Mouse (Mus musculus): Measurements from ENCODE around the gene Arl15. TPM values are rescaled to one million over a fixed set of nuclear protein-coding genes. Genes with fewer than 3 reads are reported as not detected.

The Arl15 gene
- total RNA-seq, 2 experiments from 2014 or later: 12.1 to 14.3 TPM

DNA sequence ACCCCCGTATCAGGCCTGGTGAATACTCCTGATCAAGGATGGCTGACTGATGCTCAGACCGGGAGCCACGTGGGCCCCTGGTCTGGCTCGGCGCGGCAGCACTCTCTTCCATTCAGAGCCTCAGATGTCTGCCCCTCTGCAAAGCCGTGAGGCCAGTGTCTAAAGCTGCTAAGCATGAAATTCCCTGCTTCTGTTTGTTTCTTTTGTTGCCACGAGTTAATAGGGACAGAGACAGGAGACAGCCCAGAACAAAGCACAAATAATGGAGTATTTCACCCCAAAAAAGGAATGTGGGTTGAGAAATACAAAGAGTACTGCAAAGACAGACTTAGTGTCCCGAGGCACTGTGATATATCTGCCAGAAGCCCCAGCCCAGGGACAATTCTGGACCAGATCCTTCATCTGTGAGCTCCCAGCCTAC, 120.3 kb downstream of the Arl15 start:
- ATAC-seq (ENCODE audit: poor library complexity, severe bottlenecking): no peak

DNA sequence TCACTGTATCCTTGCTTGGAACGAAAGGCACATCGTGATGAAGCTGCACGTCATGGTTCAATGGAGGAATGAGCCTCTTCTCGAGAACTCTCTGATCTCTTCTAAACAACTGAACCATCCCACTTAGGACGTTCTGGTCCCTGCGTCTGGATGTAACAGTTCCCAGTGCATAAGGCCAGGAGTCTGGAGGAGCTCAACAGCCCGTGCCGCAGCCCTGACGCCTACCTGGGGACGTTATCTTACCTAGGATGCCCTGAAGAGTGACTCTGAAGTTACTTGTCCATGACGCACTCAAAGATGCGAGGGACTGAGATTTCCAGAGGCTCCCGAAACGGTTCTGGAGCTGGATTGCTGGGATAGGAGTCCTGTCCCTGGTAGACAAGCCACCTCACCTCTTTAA, 121.4 kb downstream of the Arl15 start:
- ATAC-seq (ENCODE audit: poor library complexity, severe bottlenecking): no peak

DNA sequence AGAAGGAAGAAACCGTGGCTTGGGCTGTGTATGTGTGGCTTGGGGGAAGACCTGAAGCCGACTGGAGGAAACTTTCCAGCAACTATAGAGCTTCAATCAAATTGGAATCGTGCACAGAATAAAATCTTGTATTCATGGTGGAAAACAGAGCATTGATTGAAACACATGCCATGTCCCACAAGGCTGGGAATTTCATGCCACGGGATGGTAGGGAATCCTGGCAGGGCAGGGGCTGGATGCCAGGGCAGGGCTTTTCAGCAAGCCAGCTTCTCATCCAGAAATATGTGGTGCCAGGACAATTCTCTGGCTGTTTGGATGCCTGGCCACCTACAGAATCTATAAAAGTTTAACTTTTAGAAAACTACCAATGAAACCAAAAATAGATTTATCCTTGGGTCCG, 122.5 kb downstream of the Arl15 start:
- ATAC-seq (ENCODE audit: poor library complexity, severe bottlenecking): no peak

DNA sequence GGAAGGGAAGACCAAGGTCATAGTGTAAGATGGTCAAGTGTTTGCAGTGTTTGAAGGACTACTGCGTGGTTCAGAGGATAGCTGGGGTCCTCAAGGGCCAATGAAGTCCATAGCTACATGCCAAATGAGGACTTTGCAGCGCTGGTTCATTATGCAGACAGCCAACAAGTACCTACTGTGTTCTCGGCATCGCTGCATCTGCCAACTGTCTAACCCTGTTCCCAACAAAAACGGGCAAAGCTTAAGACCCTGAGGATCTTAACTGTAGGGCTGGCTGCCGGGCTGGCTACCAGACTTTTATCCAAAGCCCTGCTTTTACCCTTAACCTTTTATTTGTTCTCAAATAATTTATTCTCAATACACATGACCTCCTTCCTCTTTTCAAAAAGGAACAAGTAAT, 123.1 kb downstream of the Arl15 start:
- no peak for ATAC-seq (ENCODE audit: poor library complexity, severe bottlenecking)

DNA sequence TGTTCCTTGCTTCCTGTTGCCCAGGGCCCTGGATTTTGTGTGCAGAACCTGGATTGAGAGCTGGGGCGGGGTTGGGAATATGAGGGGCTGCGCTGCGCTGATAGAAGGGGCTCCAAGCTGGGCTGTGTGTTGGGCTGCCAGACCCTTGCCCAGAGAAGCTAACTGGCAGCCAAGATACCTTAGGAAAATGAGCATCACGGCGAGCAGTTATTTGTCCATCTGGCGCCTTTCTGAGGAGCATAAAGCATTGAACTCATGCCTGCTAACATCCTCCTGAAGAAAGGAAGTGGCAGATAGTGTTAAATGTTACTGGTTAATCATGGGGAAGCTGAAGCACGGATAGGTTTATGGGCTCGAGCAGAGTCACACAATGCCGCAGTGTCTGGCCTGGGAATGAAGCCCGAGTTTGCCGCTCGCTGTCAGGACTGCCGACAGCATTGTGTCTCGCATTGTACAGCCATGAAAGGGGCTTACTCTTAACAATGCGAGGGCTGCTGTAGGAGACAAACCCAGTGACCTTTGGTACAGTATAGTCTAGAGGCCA, 123.6 kb downstream of the Arl15 start:
- no peak for ATAC-seq (ENCODE audit: poor library complexity, severe bottlenecking)

DNA sequence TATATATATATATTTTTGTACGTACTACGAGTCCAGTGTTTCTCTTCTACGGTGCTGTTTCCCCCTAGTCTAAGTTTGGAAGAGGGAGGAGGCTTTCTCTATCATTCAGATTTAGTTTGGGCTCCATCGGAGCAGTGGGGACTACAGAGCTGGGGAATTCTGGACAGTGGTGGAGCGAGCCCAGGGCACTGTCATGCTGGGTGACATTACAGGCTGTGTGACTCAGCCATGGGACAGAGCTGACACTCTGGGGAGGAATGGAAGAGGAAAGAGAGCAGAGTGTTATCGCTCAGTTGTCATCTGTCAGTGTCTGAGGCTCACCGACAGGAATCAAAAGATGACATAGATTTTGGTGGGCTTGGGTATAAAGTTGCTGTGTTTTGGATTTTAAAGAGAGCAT, 124.4 kb downstream of the Arl15 start:
- ATAC-seq (ENCODE audit: poor library complexity, severe bottlenecking): no peak

DNA sequence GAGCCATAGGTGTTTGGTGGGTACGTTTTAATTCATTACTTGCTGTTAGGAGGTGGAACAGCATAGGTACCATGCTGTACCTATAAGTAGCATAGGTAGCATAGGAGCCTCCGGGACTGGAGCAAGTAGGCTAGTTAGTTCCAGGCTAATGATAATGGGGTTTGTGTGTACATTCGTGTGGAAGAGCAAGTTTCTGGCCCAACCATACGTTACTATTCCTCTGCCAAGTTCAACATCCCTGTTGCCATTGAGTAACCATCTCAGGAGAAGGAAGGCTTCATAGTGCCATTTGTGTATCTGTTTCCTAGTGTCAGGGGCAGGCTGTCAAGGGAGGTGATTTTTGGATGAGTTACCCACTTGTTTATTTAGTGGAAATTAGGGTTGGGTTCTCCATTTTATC, 141.4 kb downstream of the Arl15 start:
- no peak for ATAC-seq (ENCODE audit: poor library complexity, severe bottlenecking)

DNA sequence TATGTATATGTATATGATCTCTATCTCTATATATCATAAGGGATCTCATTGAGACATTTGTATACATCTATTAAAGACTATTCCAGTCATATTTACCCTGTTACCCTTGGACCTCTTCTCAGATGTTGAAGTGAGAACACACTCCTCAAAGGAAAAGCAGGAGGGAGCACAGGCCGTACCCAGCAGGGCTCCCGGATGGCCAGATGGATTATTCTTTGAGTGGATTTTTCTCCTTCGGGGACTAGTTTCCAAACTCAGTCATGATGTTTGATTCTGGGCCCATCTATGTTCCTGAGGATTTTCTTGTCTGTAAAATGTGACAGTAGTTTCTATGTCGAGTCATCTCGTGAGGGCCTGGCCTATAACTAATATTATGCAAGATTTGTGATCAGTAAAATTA, 142.9 kb downstream of the Arl15 start:
- ATAC-seq (ENCODE audit: poor library complexity, severe bottlenecking): no peak

DNA sequence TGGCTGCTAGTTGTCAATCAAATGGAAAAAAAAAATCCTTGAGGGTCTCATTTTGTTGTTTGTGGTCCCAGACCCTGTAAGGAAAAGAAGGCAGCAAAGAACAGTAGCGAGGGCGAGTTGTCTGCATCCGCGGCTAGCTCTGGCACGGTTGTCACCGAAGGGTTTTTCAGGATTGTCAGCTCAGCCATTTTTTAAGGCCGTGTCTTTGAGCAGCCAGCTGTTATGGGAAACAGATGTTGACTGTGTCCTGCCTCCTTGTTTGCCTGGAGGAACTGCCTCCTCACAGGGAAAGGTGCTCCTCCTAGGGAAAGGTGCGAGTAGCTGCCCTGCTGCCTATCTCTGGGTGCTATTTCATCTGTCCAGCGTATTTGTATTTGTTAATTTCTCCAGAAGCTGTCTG, 144.3 kb downstream of the Arl15 start:
- no peak for ATAC-seq (ENCODE audit: poor library complexity, severe bottlenecking)

DNA sequence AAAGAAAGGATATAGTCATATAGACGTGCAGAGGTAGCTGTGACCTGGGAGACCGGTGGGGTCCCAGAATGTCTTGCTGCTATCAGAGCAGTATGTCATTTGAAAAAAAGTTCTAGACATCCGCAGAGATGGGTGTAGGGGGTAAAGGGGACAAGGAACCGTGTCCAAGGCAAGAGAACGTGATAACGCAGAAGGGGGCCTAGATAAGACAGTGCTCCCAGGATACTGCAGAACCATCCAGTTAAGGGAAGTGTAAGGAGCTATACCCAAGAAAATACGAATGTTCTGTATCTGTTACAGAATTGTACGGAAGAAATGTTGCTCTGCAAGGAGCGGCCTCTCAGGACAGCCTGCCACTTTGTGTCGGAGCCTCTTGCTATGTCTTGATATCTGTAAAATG, 144.8 kb downstream of the Arl15 start:
- no peak for ATAC-seq (ENCODE audit: poor library complexity, severe bottlenecking)

DNA sequence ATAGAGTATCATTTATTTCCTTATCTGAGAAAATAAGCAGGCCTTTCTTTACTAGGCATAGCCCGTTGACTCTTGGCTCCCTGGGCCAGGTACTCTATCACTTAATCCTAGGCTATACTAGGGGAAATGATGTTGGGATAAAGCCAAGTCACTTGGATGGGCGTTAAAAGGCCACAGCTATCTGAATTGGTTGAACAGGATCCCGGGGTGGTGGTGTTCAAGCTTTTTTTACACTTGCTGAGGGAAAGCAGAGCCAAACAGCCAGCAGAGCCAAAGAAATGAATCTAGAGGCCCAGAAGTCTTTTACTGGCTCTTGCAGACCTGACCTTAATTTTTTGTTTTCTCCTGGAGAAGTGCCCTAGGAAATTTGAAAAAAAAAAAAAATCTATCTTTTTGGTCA, 145.4 kb downstream of the Arl15 start:
- no peak for ATAC-seq (ENCODE audit: poor library complexity, severe bottlenecking)

DNA sequence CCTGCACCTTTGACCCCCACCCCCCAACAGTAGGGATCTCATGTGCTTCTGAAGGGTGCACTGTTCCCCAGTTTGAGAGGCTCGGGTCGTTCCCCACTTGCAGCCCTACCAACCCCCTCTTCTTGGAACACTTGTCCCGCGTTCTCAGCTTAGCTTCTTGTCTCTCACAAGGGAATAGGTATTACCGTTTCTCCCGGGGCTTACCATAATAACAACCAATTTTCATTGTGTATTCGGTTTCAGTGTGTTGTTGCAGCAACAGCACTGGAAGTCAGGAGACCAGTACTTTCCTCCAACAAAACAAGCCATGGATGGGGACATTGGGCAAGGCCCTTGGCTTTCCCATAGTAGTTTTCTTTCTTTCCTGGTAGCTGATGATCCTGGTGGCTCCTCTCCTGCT, 145.8 kb downstream of the Arl15 start:
- ATAC-seq (ENCODE audit: poor library complexity, severe bottlenecking): no peak

DNA sequence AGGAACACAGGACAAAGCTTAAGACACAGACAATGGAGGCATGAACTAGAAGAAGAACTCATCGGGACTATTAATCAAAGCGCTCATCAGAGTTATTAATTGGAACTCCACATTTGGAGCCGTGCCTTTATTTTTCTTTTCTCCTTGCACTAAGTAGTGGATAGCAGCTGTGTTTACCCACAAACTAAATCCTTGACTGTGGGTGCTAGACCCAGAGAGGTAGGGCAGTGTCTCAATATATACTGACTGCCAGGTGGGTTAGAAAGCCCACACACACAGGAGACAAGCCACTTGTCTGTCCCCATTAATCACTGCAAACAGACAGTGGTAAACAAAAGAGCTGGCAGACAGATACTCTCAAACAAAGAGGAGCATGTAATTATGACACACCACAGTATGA, 147.6 kb downstream of the Arl15 start:
- no peak for ATAC-seq (ENCODE audit: poor library complexity, severe bottlenecking)

DNA sequence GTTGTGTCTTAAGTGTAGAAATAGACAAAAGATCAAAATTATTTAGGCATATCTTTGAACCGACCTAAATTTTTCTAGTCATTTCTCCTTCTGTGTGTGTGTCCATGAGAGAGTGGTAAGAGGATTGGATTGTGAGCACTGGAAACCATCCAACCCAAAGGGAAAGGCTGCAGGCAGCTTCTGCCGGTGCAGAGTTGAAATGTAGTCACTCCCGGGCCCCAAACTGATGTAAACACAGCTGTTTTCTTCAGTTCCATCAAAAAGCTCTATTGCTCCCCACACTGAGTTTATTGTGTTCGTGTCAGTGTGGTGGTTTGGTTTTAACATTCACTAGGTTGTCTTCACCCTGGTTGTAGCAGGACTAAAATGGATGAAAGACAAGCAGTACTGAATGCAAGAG, 153.2 kb downstream of the Arl15 start:
- no peak for ATAC-seq (ENCODE audit: poor library complexity, severe bottlenecking)

DNA sequence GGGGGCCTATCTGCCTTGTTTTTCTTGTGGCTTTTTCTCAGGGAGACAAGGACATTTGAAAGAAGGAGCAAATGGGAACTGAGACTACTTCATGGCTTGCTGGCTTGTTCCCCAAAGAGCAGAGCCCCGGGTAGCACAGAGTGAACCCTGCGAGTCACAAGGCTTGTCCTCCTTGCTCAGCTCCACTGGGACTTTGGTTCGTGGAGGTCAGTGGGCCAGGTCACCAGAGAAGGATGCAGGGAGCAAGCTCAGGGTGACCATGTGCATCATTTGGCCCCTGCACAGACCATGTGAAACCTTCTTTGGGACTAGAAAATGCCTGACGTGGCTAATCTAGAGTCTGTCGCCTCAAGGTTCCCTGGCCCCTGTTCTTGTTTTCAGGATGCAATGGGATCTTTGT, 155.4 kb downstream of the Arl15 start:
- ATAC-seq (ENCODE audit: poor library complexity, severe bottlenecking): peak; percentile 62

DNA sequence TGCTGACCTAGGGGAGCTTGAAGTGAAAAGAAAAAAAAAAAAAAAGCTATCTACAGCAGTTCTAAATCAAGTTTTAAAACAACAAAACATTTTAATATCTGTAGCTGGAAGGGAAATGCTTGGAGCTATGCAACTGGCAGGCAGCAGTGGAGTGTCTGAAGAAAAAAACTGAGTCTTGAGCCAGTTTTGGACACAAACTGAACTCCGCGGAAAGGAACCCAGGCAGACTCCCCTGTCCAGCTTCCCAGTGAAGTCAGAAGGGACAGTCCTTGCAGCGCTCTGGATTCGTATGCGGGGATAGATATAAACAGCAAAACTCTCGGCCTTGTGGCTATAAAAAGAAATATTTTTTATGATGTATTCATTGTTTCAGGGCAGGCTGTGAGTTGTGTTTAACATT, 155.8 kb downstream of the Arl15 start:
- no peak for ATAC-seq (ENCODE audit: poor library complexity, severe bottlenecking)

DNA sequence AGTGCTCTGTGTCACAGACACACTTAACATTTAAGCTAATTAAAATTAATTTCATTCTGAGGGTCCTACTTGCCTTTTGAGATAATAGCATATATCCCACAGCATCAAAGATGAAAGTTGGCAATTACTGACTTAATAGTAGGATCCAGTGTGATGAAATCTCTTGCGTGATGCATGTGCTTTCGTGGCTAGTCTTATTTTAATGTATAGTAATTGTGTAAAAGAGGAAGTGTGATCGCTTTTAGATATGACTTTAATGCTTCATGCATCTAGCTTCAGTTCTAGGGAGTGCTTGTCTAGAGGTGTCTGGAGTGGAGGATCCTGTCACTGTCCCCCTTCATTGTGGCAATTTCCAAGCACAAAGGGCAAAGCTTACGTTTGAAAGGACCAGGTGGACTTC, 163.1 kb downstream of the Arl15 start:
- peak; percentile 84 for ATAC-seq (ENCODE audit: poor library complexity, severe bottlenecking)

DNA sequence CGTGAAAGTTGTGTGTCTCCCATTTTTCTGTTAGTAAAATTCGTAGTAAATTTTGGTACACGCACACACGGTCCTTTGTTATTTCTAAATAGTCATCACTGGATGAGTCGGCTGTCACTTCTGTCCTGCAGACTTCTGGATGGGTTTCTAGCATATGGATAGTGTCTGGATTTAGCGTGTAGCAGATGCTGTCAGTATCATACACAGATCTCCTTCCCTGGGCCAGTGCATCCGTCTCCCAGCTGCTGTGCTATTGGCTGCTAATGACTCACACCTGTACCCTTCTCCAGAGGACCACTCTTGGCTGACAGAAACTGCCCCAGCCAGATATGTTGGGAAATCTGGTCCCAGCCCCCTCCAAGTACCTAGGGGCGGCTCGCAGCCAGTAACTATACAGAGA, 170.6 kb downstream of the Arl15 start:
- no peak for ATAC-seq (ENCODE audit: poor library complexity, severe bottlenecking)

DNA sequence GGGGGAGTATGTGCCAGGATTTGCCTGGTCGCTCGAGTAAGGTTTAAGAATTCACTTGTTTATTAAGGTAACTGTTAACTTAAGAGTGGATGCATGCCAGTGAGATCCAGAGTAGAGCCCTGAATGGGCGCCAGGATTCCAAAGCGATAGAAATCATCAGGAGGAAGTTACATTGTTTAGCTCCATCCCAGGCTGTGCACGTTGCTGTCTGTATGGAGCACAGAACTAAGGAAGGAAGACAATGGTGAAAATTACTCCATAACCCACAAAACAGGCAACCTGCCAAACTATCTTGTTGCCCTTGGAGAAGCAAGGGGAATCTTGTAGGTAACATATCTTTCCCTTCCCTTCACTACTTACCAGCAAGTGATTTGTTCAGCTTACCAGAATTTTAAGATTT, 176.4 kb downstream of the Arl15 start:
- peak; percentile 34 for ATAC-seq (ENCODE audit: poor library complexity, severe bottlenecking)

DNA sequence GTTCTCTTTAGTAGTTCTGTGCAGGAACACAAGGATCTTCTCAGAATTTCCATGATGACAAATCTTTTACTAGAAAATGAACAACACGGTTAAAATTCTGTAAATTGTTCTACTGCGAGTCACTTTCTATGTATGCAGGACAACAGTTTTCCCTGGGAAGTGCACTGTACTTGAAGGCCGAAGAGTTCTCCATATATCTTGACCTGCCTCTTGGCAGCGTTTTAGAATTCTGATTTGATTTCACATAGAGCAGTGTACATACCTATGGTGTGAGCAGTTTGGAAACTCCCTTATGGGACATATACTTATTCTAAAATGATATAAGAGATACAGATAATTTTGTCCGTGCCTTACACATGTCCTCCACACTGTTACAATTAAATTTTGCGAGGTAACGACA, 178.1 kb downstream of the Arl15 start:
- ATAC-seq (ENCODE audit: poor library complexity, severe bottlenecking): no peak

DNA sequence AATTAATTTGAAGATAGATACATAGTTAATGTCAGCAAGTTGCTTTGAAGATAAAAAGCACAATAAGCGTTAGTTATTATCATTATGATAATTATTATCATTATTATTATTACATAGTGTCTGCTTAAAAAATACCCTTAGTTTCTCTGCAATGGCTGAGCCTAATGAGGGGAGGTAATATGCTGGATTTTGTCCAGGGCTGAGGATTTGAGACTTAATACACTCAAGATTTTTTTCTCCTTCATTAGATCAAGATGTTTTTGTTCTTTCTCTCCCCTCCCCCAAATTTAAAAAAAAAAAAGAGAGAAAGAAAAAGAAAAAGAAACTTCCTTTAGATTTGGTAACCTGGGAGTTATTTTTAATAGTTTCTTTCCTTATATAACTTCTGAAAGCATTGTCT, 180.6 kb downstream of the Arl15 start:
- ATAC-seq (ENCODE audit: poor library complexity, severe bottlenecking): no peak

DNA sequence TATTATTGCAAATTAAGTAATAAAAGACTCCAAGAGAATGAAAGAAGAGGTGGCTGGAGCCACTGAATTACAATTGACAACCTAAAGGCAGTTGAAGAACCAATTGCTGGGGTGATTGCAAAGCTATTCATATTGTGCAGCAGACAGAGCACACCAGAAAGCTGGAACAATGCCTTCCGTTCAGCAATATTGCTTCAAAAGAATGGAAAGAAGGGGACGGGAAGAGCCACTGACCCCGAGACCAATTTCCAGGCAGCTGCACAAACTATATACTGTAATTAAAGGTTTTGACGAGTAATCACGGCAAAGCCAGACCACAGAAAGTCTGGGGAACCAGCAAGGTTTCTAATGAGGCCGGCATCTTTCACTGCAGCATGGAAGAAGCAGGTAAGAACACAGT, 181.4 kb downstream of the Arl15 start:
- no peak for ATAC-seq (ENCODE audit: poor library complexity, severe bottlenecking)

DNA sequence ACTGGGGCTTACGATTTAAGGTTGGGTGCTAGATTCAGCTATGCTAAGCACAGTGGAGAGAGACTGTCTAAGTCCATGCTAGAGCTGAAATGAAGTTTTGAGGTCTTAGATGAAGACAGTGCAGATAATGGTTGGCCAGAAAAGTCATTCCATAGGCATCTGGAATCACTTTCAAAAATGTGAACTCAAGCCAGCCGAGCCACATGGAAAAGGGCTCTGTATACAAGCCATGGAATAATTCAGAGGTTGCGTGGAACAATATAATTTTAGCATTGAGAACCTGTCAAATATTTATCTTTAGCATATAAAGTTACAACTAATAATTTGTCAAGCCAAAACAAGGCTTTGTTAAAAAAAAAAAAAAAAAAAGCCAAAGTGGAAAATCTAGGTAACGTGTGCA, 182.6 kb downstream of the Arl15 start:
- ATAC-seq (ENCODE audit: poor library complexity, severe bottlenecking): no peak

Measured in megakaryocyte, adult 5-6 weeks (primary cell).